Mouse (Mus musculus) CH12.LX (cell line): ENCODE measurements at regions not wholly inside any gene's neighbourhood (a gene's known extent, or its start where the extent isn't known, plus 50 kb on each side); places are given as distances from the start of the nearest gene placed in this dataset.

ENCODE experiments used
- DNase-seq: peaks from one replicate; pipeline ENCODE4 v3.0.0-alpha.2; 2013; ENCODE audit errors: extremely low read depth
- H3K27ac ChIP-seq: 2 replicates; pipeline ENCODE4 v1.5.1; 2012; ENCODE audit warnings: low read depth, mild to moderate bottlenecking, control low read depth, moderate library complexity; ENCODE audit not compliant: insufficient read depth
- H3K27me3 ChIP-seq: replicated peaks from 2 replicates; pipeline ENCODE3; 2012; ENCODE audit warnings: inconsistent platforms
- H3K36me3 ChIP-seq, 2 experiments: replicated peaks in 1 of 2; 2 replicates each; pipeline versions ENCODE3 to v1.6.1; 2012; ENCODE audit warnings: inconsistent platforms in 1 of 2, low read length in 1 of 2, mild to moderate bottlenecking in 1 of 2, mixed read lengths in 1 of 2, moderate library complexity in 1 of 2; ENCODE audit not compliant: control insufficient read depth in 1 of 2, insufficient read depth in 1 of 2
- H3K4me1 ChIP-seq, 2 experiments: 2 replicates each; pipeline ENCODE4 v1.6.1; 2012; ENCODE audit warnings: inconsistent platforms in 1 of 2, moderate library complexity in 1 of 2; ENCODE audit not compliant: insufficient read depth in 2 of 2, control insufficient read depth in 1 of 2
- H3K4me2 ChIP-seq: 2 replicates; pipeline ENCODE4 v1.6.1; 2012; ENCODE audit warnings: low read depth, mild to moderate bottlenecking, control low read depth; ENCODE audit not compliant: poor library complexity, insufficient read depth, severe bottlenecking
- H3K4me3 ChIP-seq, 3 experiments: fragments of 150-350 bp in 1 of 3; sonication (generic) in 1 of 3; replicated peaks in 1 of 3; 2 replicates each; pipeline versions ENCODE3 to v1.5.1; 2011 to 2012; ENCODE audit warnings: low read depth in 2 of 3, low read length in 2 of 3, mild to moderate bottlenecking in 2 of 3, moderate library complexity in 2 of 3, control low read depth in 1 of 3, improper control_type of control experiment in 1 of 3, inconsistent platforms in 1 of 3, mixed read lengths in 1 of 3; ENCODE audit not compliant: poor library complexity in 1 of 3
- H3K79me2 ChIP-seq: replicated peaks from 2 replicates; pipeline ENCODE4 v1.6.1; 2012; ENCODE audit warnings: mild to moderate bottlenecking, moderate library complexity; ENCODE audit not compliant: control insufficient read depth, poor library complexity, insufficient read depth, severe bottlenecking; ENCODE audit errors: extremely low read depth
- H3K9ac ChIP-seq: 2 replicates; pipeline ENCODE4 v1.6.1; 2012; ENCODE audit warnings: low read depth, mild to moderate bottlenecking, control low read depth, moderate library complexity; ENCODE audit not compliant: insufficient read depth
- H3K9me3 ChIP-seq: replicated peaks from 2 replicates; pipeline ENCODE3; 2012; ENCODE audit warnings: low read length, inconsistent platforms, mixed read lengths
- CHD2 ChIP-seq: IDR thresholded peaks from 2 replicates; pipeline ENCODE4 v1.6.1; 2011; ENCODE audit warnings: low read length, improper control_type of control experiment
- CTCF ChIP-seq, 2 experiments: IDR thresholded peaks in 1 of 2; conservative IDR thresholded peaks in 1 of 2; 2 replicates each; pipeline ENCODE4 v1.5.1; 2011 to 2012; ENCODE audit warnings: low read depth in 2 of 2, low read length in 2 of 2, improper control_type of control experiment in 1 of 2, inconsistent platforms in 1 of 2, mild to moderate bottlenecking in 1 of 2, moderate library complexity in 1 of 2
- E2F4 ChIP-seq: IDR thresholded peaks from 2 replicates; pipeline ENCODE4 v1.6.1; 2011; ENCODE audit warnings: low read depth, low read length, improper control_type of control experiment; ENCODE audit not compliant: insufficient replicate concordance
- ELF1 ChIP-seq: IDR thresholded peaks from 2 replicates; pipeline ENCODE4 v1.6.1; 2014; ENCODE audit warnings: low read depth, mild to moderate bottlenecking, inconsistent platforms, low read length, improper control_type of control experiment
- ETS1 ChIP-seq: conservative IDR thresholded peaks from 2 replicates; pipeline ENCODE4 v1.6.1; 2012; ENCODE audit warnings: low read depth, mild to moderate bottlenecking, inconsistent platforms, low read length, improper control_type of control experiment, moderate library complexity
- MAFK ChIP-seq: IDR thresholded peaks from 2 replicates; pipeline ENCODE4 v1.6.1; 2011; ENCODE audit warnings: low read length, improper control_type of control experiment; ENCODE audit not compliant: insufficient replicate concordance
- MEF2A ChIP-seq: IDR thresholded peaks from 2 replicates; pipeline ENCODE4 v1.6.1; 2014; ENCODE audit warnings: low read depth, mild to moderate bottlenecking, inconsistent platforms, low read length, improper control_type of control experiment, borderline replicate concordance
- MYC ChIP-seq: IDR thresholded peaks from 2 replicates; pipeline ENCODE4 v1.6.1; 2011; ENCODE audit warnings: low read depth, mild to moderate bottlenecking, improper control_type of control experiment, low read length
- POLR2AphosphoS2 ChIP-seq: IDR thresholded peaks from 2 replicates; pipeline ENCODE4 v1.6.1; 2011; ENCODE audit warnings: low read depth, low read length, improper control_type of control experiment
- RAD21 ChIP-seq: IDR thresholded peaks from 2 replicates; pipeline ENCODE4 v1.6.1; 2011; ENCODE audit warnings: low read depth, mild to moderate bottlenecking, low read length, improper control_type of control experiment, moderate library complexity
- RCOR1 ChIP-seq: conservative IDR thresholded peaks from 2 replicates; pipeline ENCODE4 v1.6.1; 2012; ENCODE audit warnings: low read depth, mild to moderate bottlenecking, inconsistent platforms, low read length, improper control_type of control experiment
- SIN3A ChIP-seq: IDR thresholded peaks from 2 replicates; pipeline ENCODE4 v1.6.1; 2012; ENCODE audit warnings: low read length, improper control_type of control experiment, inconsistent platforms
- TBP ChIP-seq: conservative IDR thresholded peaks from 2 replicates; pipeline ENCODE4 v1.6.1; 2011; ENCODE audit warnings: low read depth, low read length, improper control_type of control experiment
- UBTF ChIP-seq: IDR thresholded peaks from 2 replicates; pipeline ENCODE4 v1.6.1; 2012; ENCODE audit warnings: low read depth, mild to moderate bottlenecking, inconsistent platforms, low read length, improper control_type of control experiment, moderate library complexity
- ZC3H11A ChIP-seq: IDR thresholded peaks from 2 replicates; pipeline ENCODE4 v1.6.1; 2012; ENCODE audit warnings: low read depth, mild to moderate bottlenecking, inconsistent platforms, low read length, improper control_type of control experiment
- ZKSCAN1 ChIP-seq: IDR thresholded peaks from 2 replicates; pipeline ENCODE4 v1.6.1; 2012; ENCODE audit warnings: low read depth, inconsistent platforms, low read length, improper control_type of control experiment, borderline replicate concordance
- ZNF384 ChIP-seq: IDR thresholded peaks from 2 replicates; pipeline ENCODE4 v1.6.1; 2012; ENCODE audit warnings: low read depth, low read length, improper control_type of control experiment, inconsistent platforms
- dilution Hi-C: fragments of 300-500 bp; cut with MboI; formaldehyde crosslinking; loops from 2 replicates; pipeline ENCODE4 v1.14.3; 2020; ENCODE audit warnings: low sequenced_read_pairs; ENCODE audit not compliant: extremely low pct_unique_long_range_greater_than_20kb, extremely low pct_ligation_motif_present
- in situ Hi-C: fragments of 300-500 bp; cut with MboI; formaldehyde crosslinking; loops from 3 replicates; pipeline ENCODE4 v1.14.3; 2019; ENCODE audit warnings: low sequenced_read_pairs, low pct_ligation_motif_present, low pct_unique_long_range_greater_than_20kb, mixed read lengths

GRCm38 (mm10) chr13:82258491-82258935, 475.6 kb downstream of the Cetn3 start:
- Histone ChIP-seq H3K9me3 (no peaks in the 10 kb centered on the region), H3K27me3 (no peaks in the 10 kb centered on the region), H3K27ac (no peak overlapping the region), H3K79me2 (no peaks in the 10 kb centered on the region), H3K4me3 (no peak overlapping the region), H3K4me1 (no peaks in the 10 kb centered on the region), H3K9ac (no peak overlapping the region), H3K4me2 (no peak overlapping the region), H3K36me3 (no peaks in the 10 kb centered on the region)
- dilution Hi-C loops (no loop called here), in situ Hi-C loops (no loop called here)
- no peak for DNase-seq
- no peak for TF ChIP-seq TBP
- TF ChIP-seq UBTF: no peak
- TF ChIP-seq ZNF384: no peak
- no peak for TF ChIP-seq E2F4
- no peak for TF ChIP-seq MAFK
- no peak for TF ChIP-seq MYC

GRCm38 (mm10) chr13:82264236-82264635, 481.4 kb downstream of the Cetn3 start:
- Histone ChIP-seq H3K9me3 (no peaks in the 10 kb centered on the region), H3K79me2 (no peaks in the 10 kb centered on the region), H3K36me3 (no peaks in the 10 kb centered on the region), H3K4me3 (no peak overlapping the region), H3K9ac (no peak overlapping the region), H3K4me2 (no peak overlapping the region), H3K27ac (no peak overlapping the region), H3K4me1 (peaks cover 0 to 20% of the 10 kb centered on the region in 2 experiments; a peak in 2 of 4 replicates), H3K27me3 (no peaks in the 10 kb centered on the region)
- dilution Hi-C loops (no loop called here), in situ Hi-C loops (no loop called here)
- TF ChIP-seq ELF1 (no peak), ZC3H11A (no peak), ETS1 (no peak), RAD21 (no peak), CTCF (conservative IDR thresholded peaks at IDR 0.05 in 1 of 2, IDR thresholded peaks at IDR 0.05 in 1 of 2; ENCODE audit: low read depth in 2 of 2, low read length in 2 of 2) (no peak), MYC (no peak), ZNF384 (no peak)
- DNase-seq: no peak

DNA sequence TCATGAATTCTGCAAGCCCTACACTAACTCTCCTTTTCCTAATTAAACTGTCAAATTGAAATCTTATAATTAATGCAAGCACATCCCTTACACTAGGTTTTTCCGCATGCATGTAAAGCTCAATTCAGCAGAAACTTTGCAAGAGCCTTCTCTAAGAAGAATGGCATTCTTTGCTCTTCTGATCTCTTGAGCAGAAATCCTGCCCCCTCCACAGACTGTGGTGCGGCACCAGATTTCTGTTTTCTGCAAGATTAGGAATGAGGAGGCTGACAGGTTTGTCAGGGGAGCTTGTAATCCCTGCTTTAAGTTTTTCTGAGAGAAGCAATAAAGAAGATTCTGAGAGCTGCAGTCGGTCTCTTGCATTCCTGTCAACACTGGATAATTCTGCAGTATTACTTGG, 482.3 kb downstream of the Cetn3 start:
- no peak overlapping the region for H3K9ac ChIP-seq
- no peak for DNase-seq
- H3K4me1 ChIP-seq: peaks cover 0 to 21% of the 10 kb centered on the region in 2 experiments; a peak in 2 of 4 replicates
- H3K27ac ChIP-seq: no peak overlapping the region
- H3K4me2 ChIP-seq: no peak overlapping the region
- in situ Hi-C loops (no loop called here), dilution Hi-C loops (no loop called here)
- H3K9me3 ChIP-seq: no peaks in the 10 kb centered on the region
- H3K36me3 ChIP-seq: no peaks in the 10 kb centered on the region
- H3K27me3 ChIP-seq: no peaks in the 10 kb centered on the region
- TF ChIP-seq POLR2AphosphoS2 (no peak), ZC3H11A (no peak), RCOR1 (no peak), E2F4 (no peak), SIN3A (no peak), ZNF384 (no peak), MEF2A (no peak), CHD2 (no peak), ZKSCAN1 (no peak)
- no peak overlapping the region for H3K4me3 ChIP-seq
- H3K79me2 ChIP-seq: no peaks in the 10 kb centered on the region
